Mouse (Mus musculus) forelimb bud, embryonic 11.5 days (tissue): ENCODE measurements around the gene Fkbp1a.
A peak's percentile ranks its signal among the peaks of the same experiment; 100 is the strongest.

Source experiments
- DNase-seq: peaks from one replicate; pipeline ENCODE4 v3.0.0-alpha.2; 2012; ENCODE audit warnings: low read depth, low spot score

Fkbp1a gene

DNA sequence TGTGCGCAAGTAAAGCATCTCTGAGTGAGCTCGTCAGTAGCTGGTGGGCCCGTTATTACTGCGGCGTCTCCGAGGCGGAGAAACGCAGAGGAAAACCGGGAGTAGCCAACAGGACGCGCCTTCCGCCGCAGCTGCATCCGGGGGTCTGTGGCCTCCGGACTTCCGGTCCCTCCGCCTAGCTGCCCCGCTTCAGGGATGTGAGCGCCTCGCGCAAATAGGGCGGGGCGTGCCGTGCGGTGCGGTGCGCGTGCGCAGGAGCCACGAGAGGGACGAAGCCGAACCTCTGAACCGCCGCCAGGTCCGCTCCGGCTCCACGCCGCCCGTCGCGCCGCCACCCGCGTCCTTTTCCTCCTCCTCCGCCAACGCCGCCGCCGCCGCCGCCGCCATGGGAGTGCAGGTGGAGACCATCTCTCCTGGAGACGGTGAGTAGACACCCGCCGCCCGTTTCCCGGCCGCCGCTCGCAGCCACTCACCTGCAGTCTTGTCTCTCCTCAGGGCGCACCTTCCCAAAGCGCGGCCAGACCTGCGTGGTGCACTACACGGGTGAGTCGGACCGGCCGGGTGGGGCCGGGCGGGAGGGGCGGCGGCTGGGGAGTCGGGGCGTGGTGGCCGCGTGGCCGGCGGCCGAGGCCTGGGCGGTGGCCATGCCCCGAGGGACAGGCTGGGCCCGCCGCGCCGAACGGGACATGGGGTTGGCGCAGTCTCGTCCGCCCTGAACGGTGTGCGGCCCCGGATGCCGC, at the start of gene Fkbp1a:
TSS of gene Fkbp1a (plus strand) at position 161 of the 740 bp plus-strand sequence.
- DNase-seq = peak; percentile 94

DNA sequence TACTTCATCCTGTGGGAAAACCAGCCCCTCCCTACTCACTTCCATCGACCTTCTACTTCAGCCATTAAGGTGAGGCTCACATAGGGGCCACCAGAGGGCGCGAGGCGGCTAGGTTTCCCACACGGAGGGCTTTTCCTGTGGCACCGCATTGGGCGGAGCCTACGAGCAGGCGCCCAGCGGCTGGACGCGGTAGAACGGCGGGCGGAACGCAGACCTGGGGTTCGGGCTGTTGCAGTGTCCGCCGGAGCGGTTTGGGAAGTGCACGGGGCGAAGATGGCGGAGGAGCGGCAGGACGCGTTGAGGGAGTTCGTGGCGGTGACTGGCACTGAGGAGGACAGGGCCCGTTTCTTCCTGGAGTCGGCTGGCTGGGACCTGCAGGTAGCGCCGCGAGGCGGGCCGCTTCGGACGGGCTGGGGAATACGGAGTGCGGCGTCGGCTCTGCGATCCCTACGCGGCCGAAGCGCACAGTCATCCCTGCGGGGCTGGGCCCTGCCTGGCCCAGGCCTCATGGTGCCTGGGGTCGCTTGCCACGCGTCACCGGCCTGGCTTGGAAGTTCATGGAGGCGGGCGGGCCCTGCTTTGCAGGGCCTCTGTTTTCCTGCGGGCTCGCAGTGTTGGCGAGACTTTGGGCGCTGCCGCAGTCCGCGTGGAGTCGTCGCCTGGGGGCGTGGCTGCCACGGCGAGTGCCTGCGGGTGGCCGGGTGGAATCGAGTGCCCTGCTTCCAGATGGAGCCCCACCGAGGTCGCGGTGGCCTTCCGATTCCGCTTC, 48.1 kb upstream of the Fkbp1a start, which contains the start of gene Nsfl1c:
TSS of gene Nsfl1c (plus strand) at position 148 of the 769 bp plus-strand sequence.
- DNase-seq = peak; percentile 98

DNA sequence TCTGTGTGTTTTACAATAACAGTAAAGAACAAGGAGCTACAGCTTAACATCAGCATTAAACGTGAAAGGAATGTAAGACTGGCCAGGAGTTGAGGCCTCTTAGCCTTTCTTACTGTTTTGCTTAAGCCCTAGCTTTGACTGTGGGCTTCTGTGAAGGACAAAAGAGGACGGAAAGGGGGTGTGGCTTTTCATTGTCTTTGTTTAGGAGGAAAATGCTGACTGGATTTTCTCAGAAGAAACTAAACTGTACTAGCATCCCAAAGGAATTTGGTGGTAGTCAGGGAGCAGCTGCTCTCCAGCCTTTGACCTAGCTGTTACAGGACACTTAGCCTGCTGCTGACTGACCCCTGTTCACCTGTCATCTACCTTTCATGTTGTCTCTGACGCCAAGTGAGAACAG, 43.9 kb upstream of the Fkbp1a start:
- DNase-seq = no peak

DNA sequence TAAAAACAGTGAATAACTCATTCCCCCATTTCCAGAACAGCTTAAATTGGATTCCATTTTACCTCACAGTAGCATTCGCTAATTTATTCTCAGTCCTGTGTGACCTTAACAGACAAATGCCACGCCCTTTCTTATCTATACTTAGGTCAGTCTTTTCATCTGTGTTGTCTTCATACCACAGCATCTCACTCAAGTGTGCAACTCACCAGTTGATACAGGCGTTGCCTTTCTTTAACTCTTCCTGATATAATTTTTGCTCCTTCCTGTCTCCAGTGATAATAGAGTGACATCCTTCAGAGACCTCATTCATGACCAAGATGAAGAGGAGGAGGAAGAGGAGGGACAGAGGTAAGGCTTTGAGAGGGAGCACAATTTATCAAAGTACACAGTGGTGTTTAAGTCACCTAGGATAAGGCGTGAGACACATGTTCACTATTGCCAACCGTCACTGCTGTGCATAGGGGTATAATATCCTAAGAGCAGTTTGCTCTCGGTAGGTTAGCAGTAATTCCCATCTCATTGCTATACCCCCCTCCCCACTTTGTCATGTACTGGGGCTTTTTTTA, 41.8 kb upstream of the Fkbp1a start:
- no peak for DNase-seq

DNA sequence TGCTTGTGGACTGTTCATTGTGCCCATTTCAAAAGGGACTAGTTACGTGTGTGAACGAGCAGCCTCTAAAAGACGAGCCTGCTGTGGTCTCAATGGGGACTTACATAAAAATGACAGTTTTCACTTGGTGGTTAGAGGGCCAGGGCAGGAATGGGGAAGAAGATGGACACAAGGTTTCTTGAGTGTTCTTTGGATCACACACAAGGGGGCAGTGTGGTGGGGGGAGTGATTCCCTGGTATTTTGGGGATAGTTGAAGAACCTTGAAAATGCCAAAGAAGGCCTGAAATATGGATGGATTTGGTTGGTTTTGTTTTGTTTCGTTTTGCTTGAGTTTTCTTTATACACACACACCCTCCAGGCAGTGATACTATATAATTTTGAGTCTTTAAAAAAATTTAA, 38.1 kb upstream of the Fkbp1a start:
- DNase-seq = no peak

DNA sequence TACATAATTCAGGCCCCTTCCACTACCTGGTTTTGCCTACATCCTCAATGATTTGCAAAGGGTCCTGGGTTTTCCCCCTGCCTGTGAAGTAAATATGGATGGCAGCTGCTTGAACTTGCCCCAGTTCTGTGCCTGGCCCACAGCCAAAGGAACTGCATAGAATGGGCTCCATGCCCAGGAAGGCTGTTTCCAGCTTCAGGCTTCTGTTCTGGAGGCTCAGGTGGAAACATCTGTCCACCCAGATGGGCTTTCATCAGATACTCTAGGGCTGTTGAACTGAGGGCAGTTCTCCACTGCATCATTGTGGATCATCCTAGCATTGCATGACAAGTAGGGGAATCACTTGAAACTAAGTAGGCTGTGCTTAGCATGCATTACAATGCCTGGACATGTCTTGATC, 30.1 kb upstream of the Fkbp1a start:
- no peak for DNase-seq

DNA sequence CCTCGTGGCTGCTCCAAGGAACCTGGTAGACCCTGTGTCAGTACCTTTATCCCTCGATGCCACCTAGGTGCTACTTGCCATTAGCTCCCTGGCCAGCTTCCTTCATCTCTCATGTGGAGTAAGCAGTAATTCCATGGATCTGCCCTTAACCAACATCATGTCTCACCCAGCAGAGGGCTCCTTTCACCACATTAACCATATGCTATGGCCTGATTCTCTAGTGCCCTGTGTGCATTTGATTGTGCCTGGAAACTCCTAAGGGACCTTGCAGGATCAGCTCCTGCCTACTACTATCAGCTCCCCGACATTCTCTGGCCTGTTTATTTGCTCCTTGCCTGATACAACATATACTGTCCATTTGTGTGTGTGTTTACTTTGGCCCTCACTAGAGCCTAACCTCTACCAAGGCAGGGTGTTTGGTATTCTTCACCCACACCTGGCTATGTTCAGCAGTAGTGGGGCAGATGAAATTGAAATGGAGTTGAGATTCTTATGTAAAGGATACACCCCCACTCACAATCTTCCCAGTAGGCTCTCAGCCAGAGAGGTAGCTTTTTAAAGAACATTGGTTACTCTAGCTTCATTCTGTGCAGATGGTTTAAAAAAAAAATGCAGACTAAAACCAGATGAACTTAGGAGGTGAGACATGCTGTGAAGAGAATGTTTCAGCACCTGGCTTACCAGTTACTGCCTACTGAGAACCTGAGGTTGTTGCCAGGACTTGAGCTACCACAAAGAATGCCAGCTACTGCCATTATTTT, 28.6 kb upstream of the Fkbp1a start:
- no peak for DNase-seq

DNA sequence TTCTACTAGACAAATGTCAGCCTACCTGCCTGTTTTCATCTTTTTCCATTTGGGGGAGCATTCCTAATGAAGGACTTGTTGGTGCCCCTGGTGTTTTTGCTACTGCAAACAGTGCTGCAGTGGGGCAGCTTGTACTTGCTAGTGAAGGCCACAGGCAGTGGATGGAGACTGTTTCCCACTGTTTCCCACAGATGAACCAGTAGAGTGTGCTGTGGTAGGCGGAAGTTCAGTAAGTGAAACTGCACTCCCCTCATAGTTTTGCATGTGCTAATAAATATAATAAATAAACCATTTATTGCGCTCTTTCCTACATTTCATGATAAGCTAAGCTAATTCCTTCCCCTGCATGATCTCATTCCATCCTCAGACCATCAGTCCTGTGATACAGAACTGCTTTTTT, 23.3 kb upstream of the Fkbp1a start:
- no peak for DNase-seq

DNA sequence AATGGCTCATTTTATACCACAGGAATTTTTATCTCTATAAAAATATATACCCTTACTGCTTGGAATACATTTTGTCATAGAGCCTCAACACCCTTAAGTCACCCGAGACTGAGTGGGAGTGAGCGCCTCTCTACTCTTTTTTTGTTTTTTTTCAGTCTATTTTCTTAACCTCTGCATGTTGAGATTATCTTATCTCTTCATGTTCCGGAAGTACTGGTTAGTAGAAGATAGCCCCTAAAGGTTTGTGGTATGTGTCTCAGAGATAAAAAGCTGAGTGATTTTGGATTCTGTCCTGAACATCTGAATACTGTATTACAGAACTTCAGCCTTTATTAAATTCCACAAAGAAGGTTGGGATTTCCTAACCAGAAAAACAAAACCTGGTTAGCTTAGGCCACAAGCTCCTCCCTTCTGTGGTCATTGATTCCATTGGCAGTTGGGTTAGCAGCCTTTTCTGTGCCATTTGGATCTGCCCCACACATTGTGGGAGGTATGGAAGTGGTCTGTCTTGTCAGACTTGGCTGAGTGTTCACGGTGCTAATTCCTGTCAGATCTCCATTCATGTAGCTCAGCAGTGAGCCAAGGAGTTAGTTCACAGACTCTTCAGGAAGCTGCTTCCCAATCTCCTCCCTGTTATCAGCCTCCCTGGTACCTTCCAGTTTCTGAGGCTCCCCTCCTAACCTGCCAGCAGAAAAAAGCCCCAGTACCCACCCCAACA, 17.8 kb upstream of the Fkbp1a start:
- no peak for DNase-seq

DNA sequence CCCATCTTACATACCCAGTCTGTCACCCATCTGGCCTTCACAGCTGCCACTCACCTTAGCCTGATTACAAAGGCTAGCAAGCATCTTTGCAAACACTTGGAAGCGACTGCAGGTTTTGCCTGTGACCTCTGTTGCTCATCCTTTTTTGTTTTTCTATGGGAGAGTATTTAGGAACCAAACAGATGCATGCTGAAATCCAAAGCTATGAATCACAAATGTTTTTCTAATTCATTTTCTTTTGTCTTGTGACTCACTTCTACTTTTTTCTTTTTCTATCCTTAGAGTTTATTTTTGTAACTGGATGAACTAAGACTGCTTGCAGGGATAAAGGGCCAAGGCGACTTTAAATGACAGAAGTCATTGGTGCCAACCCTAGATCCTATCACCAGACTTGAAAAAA, 16.8 kb upstream of the Fkbp1a start:
- DNase-seq = no peak

DNA sequence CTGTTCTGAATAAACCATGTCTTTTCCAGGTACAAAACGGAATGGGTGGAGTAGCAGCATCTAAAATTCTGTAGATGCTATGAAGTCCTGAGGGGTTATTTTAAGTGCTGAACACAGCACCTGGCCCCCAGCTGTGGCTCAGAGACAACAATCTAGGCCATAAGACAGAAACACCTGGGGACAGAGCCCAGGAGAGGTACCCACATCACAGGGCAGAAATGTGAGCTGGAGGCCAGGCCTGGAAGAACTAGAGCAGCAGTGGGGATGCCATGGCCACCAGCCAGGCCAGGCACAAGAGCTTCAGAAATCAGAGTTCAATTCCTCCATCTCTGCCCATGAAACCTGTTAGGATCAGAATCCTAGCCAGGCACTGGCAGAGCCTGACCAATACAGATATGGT, 14.2 kb upstream of the Fkbp1a start:
- DNase-seq = no peak

DNA sequence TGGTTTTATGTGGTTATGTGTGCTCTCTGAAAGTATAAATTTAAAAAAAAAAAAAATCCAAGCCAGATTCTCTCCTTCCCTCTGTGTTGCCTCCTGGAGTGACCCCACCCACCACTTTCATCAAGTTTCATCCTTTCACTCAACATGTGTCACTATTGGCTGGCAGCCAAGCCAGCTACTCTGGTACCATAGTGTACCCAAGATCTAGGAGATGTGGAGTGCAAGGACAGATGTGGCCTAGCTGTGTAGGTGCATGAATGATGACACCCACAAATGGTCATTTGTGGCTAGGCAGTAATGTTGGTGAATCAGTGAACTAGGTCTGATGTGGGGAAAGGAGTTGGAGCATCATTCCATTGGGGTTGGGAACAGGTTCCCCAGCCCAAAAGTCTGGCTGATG, 13.1 kb upstream of the Fkbp1a start:
- no peak for DNase-seq

DNA sequence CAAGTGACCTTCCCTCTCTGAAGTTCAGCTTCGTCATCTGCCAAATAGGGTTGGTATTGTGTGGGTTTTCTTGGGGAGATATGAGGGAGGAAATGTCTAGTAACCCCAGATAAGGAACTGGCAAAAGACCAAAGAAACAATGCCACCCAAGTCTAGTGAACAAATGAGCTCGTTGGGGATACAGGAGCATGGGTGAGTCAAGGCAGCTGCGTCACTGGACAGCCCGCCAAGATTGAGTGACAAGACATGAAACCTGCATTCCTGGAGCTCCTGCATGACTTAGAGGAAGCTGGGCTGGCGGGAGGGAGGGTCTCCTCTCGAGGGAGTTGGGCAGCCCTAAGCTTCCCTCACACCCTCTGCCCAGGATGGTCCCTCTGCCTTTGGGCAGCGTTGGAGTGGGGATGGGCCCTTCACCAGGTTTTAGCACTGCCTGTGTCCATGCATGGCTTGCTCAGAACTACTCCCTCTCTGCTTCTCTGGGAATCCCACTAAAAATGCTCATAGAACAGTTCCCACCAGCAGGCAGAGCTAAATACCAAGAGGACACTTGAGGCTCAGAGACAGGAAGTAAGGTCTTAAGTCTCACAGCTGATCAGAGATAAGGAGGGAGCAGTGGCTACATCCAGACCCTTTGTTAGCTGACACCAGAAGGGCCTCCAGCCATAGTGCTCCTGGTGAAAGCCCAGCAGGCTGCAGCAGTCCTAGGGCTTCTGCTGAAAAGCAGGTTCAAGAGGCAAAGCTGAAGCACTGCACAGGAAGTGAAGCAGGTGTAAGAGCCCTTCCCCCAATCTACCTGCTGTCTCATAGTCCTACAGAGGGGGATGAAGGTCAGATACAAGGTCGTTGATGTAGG, 11.7 kb upstream of the Fkbp1a start:
- no peak for DNase-seq

DNA sequence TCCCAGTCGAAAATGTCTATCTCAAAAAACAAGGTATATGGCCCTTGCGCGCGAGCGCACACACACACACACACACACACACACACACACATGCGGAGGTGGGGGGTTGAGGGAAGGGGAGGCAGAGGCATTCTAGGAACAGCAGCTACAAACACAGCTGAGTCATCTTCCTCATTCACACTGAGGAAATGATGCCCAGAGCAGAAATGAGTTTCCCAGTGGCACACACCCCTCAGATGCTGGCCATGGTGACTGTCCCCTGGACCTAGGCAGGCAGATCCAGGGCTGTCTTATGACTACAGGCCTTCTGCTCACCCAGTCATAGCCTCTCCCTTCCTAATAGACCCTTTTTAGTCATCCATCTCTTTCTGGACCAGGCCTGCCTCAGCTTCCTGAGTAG, 8.7 kb upstream of the Fkbp1a start:
- DNase-seq = no peak

DNA sequence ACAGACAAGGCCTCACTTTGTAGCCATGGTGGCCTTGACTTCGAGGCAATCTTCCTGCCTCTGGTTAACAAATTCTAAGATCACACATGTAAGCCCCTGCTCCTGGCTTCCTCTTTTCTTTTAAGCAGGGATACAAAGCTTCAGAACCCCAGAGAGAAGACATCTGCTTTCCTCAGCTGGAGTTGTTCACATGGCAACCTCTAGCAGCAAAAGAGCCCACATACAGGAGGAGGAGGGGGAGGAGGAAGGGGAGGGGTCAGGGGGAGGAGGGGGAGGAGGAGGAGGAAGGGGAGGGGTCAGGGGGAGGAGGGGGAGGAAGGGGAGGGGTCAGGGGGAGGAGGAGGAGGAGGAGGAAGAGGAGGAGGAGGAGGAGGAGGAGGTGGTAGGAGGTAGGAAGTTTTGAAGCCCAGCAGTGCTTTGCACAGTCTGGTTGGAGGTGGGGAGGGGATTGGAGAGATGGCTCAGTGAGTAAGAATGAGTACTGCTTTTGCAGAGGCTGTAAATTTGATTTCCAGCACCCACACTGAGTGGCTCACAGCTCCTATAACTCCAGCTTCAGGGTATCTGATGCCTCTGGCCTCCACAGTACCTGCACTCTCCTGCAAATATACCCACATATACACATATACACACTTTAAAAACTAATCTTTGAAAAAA, 6.2 kb upstream of the Fkbp1a start:
- DNase-seq = no peak

DNA sequence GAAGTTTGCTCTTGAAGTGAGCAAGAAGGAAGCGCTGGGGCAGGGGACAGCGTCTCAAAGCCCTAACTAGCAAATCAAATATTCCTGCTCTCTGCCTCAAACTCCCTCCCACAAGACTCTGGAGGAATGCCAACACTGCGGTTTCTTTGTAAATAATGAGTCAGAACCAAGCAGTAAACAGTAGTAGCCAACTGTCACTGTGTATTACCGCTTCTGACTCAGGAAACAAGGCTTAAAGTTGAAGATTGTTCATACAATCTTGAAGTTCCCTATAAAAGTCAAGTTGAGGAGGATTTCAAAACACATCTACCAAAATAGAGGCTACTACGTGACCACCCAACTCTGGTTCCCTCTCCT, 5.7 kb upstream of the Fkbp1a start:
- DNase-seq = no peak

DNA sequence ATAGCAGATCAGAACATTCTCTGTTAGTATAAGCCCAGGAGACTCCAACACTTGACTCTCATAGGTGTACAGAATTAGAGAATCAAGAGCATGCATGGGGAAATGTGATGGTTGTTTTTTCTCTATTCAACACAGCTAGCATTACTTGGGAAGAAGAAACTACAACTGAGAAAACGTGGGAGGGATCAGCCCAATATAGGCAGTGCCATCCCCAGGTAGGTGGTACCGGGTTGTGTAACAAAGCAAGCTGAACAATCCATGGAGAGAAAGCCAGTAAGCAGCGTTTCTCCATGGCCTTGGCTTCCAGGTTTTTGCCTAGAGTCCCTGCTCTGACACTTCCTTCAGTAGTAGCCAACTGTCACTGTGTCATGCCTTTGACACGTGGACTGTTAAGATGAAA, 3.6 kb upstream of the Fkbp1a start:
- no peak for DNase-seq

DNA sequence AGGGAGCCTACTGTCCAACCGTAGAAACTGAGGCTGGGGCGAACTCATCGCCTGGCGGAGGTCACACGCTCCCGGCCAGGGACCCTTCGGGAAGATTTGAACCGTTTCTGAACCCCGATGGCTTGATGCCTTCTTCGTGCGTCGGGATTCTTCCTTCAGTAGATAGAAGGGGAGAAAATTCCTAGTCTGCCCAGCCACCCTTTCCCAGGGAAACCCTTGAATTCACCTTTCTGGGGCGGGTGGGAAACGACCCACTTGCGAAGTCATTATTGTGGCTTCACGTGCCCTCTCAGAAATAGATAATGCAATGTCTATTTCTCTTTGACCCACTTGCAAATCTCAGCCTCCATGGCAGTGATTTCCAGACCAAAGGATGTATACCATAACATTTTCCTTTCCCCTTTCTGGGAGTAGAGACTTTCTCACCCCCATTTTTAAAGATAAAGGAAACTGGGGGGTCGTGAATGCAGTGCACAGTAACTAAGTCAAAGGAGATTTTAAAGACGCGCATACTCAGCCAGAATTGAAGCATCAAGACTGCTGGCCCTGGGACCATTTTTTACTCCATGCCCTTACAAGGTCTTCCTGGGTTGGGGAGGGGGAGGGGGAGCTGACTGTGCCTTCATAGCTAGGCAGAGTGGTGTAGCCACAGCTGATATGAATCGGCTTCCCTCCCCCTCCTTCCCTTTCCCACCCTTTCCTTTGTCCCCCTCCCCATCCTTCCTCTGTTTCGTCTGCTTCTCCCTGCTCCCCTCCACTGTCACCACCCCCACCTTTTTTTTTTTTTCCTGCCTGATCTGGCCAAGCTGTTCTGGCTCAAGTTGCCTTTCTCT, 996 bp downstream of the Fkbp1a start:
- DNase-seq = peak; percentile 44

DNA sequence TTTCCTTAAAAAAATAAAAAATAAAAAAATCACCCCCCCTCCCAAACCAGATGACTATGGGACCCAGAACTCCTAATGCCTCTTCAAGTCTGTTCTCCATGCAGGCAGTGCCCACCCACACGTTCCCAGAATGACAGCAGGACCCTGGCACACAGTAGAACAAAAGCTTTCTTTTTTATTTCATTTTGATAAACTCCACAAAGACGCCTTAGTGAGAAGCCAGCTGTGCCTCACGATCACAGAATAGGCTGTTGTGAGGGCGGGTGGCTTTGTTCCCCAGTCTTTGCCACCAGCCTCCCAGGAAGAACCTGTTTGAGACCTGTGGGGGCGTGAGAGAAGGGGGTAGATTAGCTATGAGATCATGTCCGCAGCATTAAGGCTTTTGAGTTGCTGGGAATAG, 2.4 kb downstream of the Fkbp1a start:
- DNase-seq = no peak
